Mouse (Mus musculus) forebrain, embryonic 14.5 days (tissue): Measurements from ENCODE around the gene Sema6d. TPM values are rescaled to one million over a fixed set of nuclear protein-coding genes. Genes with fewer than 3 reads are reported as not detected.

Experiments used
- ATAC-seq: fragments of 200-750 bp; cut with Nextera tagmentation; 2 replicates; pipeline ENCODE4 v1.8.0; 2017; ENCODE audit warnings: mild to moderate bottlenecking, moderate library complexity
- DNase-seq: peaks from one replicate; pipeline ENCODE4 v3.0.0-alpha.2; 2015; ENCODE audit warnings: low spot score
- H3K27ac ChIP-seq: fragments of 300-500 bp; sonication (generic); 2 replicates; pipeline ENCODE4 v1.5.1; 2014; ENCODE audit warnings: low read depth, mild to moderate bottlenecking, control low read depth, low read length, moderate library complexity
- H3K27me3 ChIP-seq: fragments of 300-500 bp; sonication (generic); replicated peaks from 2 replicates; pipeline ENCODE4 v1.6.1; 2014; ENCODE audit warnings: low read length, control low read depth, mixed read lengths; ENCODE audit not compliant: control insufficient read depth, insufficient read depth
- H3K36me3 ChIP-seq: fragments of 300-500 bp; sonication (generic); 2 replicates; pipeline ENCODE4 v1.6.1; 2014; ENCODE audit warnings: low read length, control low read depth; ENCODE audit not compliant: control insufficient read depth, insufficient read depth
- H3K4me1 ChIP-seq: fragments of 300-500 bp; sonication (generic); 2 replicates; pipeline ENCODE4 v1.6.1; 2014; ENCODE audit warnings: antibody characterized with exemption, low read length, control low read depth; ENCODE audit not compliant: control insufficient read depth, insufficient read depth
- H3K4me2 ChIP-seq: fragments of 300-500 bp; sonication (generic); 2 replicates; pipeline ENCODE4 v1.6.1; 2014; ENCODE audit warnings: mild to moderate bottlenecking, control low read depth, low read length
- H3K4me3 ChIP-seq: fragments of 300-500 bp; sonication (generic); 2 replicates; pipeline ENCODE4 v1.5.1; 2014; ENCODE audit warnings: low read depth, low read length, control low read depth
- H3K9ac ChIP-seq: fragments of 300-500 bp; sonication (generic); 2 replicates; pipeline ENCODE4 v1.6.1; 2014; ENCODE audit warnings: mild to moderate bottlenecking, low read length, control low read depth, moderate library complexity
- H3K9me3 ChIP-seq: fragments of 300-500 bp; sonication (generic); replicated peaks from 2 replicates; pipeline ENCODE4 v1.6.1; 2016; ENCODE audit warnings: low read length, control low read depth, mixed read lengths; ENCODE audit not compliant: control insufficient read depth
- WGBS: fragments of 180-500 bp; shearing (Covaris S2); extraction: QIAGEN DNeasy Blood & Tissue Kit; methylation state at CpG from one replicate; pipeline ENCODE4 v1.1.7; 2014; 5-methylcytosine and 5-hydroxymethylcytosine counted together
- polyA plus RNA-seq: library from polyadenylated mRNA; unstranded; fragments of >200 nt; fragmentation: Nextera tagmentation; extraction: Ambion mirVana; gene quantifications from 2 replicates; pipeline ENCODE4 v1.2.1, GENCODE M21; 2014

Gene Sema6d
- polyA plus RNA-seq, 1 experiment from 2014 or later: 15.7 TPM

DNA sequence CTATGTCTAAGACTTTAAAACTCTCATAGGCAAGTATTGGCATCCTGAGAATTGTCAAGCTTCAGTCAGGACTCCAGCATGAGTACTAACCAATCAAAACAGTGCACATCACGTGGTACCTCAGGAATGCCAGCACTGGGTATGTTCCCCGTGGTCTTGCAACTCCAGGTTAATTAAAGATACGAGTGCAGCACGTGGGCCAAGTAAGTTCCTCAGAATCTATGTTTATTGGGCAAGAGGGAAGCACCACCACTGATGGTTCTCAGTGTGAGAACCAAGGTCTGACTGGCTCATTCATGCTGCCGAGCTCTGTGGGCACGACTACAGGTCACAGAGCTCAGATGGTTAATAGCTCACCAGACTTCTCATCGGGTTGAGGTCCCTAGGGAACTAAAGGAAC lies 536.7 kb downstream of the Sema6d start:
- Histone ChIP-seq H3K9ac (no peak overlapping the region), H3K4me3 (no peak overlapping the region), H3K27me3 (no peaks in the 10 kb centered on the region), H3K36me3 (no peaks in the 10 kb centered on the region), H3K27ac (no peak overlapping the region), H3K4me2 (no peak overlapping the region), H3K9me3 (no peaks in the 10 kb centered on the region), H3K4me1 (no peaks in the 10 kb centered on the region)
- no peak for ATAC-seq
- 86% methylated on average over 7 of the region's 7 CpGs for WGBS
- DNase-seq: no peak

DNA sequence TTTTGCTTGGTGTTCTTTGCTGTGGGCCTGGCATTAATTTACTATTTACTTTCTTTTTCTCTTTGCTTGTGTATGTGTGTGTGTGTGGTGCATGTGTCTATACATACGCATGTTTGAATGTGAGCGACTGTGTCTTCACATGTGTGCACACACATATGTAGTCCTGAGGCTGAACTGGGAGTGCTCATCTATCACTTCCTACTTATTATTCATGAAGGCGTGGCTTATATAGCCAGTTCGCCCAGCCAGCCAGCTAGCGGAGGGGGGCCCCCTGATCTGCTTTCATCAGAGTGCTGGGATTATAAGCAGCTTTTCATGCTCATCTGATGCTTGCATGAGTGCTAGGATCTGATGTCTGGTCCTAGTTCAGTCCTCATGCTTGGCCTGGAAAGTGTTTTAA lies 537.9 kb downstream of the Sema6d start:
- Histone ChIP-seq H3K27me3 (no peaks in the 10 kb centered on the region), H3K9ac (no peak overlapping the region), H3K4me3 (no peak overlapping the region), H3K9me3 (no peaks in the 10 kb centered on the region), H3K4me2 (no peak overlapping the region), H3K4me1 (no peaks in the 10 kb centered on the region), H3K36me3 (no peaks in the 10 kb centered on the region), H3K27ac (no peak overlapping the region)
- WGBS: 56% methylated on average over 5 of the region's 5 CpGs
- ATAC-seq: peak; percentile 42; the same call in 1 of the 2 replicates
- no peak for DNase-seq

DNA sequence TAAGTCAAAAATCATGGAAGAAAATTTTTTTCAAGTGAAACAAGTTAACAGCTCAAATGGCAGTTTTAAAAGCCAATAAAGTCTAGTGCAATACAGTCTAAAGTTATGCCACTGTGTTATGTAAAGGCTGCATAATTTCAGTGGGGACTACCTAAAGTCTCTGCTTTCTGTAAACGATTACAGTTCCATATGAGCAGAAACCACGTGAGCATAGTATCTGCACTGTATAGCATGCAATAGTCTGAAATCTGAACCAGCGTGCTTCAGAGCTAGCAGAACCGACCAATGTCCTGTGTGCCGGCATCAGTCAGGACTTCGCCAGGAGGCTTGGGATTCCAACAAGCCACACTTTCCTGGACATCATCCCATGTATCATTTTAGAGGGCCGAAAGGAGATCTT lies 538.9 kb downstream of the Sema6d start:
- Histone ChIP-seq H3K36me3 (no peaks in the 10 kb centered on the region), H3K27me3 (no peaks in the 10 kb centered on the region), H3K9me3 (no peaks in the 10 kb centered on the region), H3K9ac (no peak overlapping the region), H3K4me1 (no peaks in the 10 kb centered on the region), H3K4me3 (no peak overlapping the region), H3K27ac (no peak overlapping the region), H3K4me2 (no peak overlapping the region)
- WGBS: 94% methylated on average over 7 of the region's 7 CpGs
- ATAC-seq (no peak), DNase-seq (no peak)

DNA sequence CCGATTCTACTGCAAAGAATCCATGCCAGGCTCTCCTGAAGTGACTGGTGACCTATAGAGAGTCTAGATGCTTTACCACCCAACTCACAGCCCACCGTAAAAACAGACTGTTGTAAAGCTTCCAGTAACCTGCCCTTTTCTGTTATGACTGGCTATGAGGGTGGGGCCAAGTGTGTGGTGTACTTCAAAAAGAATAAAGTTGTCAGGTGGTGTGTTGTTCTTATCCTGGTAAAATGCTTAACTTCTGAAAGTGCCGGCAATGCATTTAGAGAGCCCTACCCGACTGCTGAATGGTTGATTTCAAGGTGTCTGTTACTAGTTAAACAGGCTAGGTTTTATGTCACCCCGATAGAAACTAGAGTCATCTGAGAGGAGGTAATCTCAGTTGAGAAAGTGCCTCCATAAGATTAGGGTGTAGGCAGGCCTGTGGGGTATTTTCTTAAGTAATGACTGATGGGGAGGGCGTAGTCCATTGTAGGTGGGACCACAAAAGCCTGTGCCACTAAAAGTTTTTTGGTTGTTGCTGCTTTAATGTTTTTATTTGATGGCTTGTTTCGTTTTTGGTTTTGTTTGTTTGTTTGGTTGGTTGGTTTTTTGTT lies 544.7 kb downstream of the Sema6d start:
- Histone ChIP-seq H3K36me3 (no peaks in the 10 kb centered on the region), H3K9ac (no peak overlapping the region), H3K27ac (no peak overlapping the region), H3K27me3 (no peaks in the 10 kb centered on the region), H3K4me1 (peaks cover 11% of the 10 kb centered on the region; the same call in 1 of the 2 replicates), H3K9me3 (no peaks in the 10 kb centered on the region), H3K4me3 (no peak overlapping the region), H3K4me2 (no peak overlapping the region)
- WGBS: 87% methylated on average over 7 of the region's 7 CpGs
- DNase-seq: no peak
- ATAC-seq: no peak

DNA sequence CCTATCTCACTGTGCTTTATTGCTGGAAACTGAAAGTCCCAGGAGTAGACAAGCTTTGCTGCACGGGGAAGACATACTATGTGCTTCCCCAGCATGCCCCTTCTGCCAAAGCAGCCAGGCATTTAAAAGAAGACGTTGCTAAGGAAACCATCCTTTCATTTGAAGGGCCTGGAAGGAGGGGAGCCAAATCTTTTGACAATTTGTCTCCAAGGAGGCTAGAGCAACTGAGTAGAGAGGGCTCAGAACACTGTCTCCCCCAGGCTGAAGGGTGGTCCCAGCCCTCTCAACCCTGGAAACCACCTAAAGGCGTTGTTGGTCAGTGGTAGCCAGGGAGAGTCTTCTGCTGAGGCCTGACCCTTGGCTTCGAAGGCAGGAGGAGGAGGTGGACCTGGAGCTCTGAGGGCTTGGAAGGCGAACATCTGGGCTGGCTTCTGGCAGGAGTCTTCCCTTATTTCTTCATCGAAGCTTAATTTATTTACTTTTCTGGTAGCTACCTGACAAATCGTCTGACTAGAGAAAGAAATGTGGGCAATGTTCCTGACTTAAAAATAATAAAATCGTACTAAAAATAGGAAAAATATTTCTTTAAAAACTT lies 545.6 kb downstream of the Sema6d start:
- no peak for DNase-seq
- WGBS: 49% methylated on average over 8 of the region's 8 CpGs
- Histone ChIP-seq H3K9me3 (no peaks in the 10 kb centered on the region), H3K4me1 (peaks cover 11% of the 10 kb centered on the region; the same call in 1 of the 2 replicates), H3K4me2 (no peak overlapping the region), H3K4me3 (no peak overlapping the region), H3K27me3 (no peaks in the 10 kb centered on the region), H3K9ac (no peak overlapping the region), H3K27ac (no peak overlapping the region), H3K36me3 (no peaks in the 10 kb centered on the region)
- peak; percentile 32; the same call in 1 of the 2 replicates for ATAC-seq

DNA sequence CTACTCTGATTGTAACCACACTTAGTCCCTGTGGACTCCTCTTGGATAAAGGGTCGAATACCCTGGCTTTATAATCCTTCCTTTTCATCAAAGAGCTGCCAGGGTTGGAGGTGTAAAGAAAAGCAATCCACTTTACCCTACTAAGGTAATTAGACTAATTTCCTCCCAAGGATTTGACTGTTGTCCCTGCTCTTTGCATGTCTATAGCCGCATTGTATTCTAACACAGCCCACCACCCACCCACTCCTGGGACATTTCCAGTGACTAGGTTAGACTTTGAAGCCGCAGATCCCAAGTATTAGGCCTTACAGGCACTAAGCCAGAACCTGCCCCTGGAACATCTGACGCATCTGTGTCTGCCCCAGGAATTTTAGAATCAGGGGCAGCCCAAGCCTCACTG lies 547.3 kb downstream of the Sema6d start:
- Histone ChIP-seq H3K27me3 (no peaks in the 10 kb centered on the region), H3K4me1 (peaks cover 13% of the 10 kb centered on the region; the same call in 1 of the 2 replicates), H3K9me3 (no peaks in the 10 kb centered on the region), H3K27ac (no peak overlapping the region), H3K9ac (no peak overlapping the region), H3K4me3 (no peak overlapping the region), H3K36me3 (no peaks in the 10 kb centered on the region), H3K4me2 (no peak overlapping the region)
- 20% methylated on average over 4 of the region's 4 CpGs for WGBS
- ATAC-seq (no peak), DNase-seq (no peak)

DNA sequence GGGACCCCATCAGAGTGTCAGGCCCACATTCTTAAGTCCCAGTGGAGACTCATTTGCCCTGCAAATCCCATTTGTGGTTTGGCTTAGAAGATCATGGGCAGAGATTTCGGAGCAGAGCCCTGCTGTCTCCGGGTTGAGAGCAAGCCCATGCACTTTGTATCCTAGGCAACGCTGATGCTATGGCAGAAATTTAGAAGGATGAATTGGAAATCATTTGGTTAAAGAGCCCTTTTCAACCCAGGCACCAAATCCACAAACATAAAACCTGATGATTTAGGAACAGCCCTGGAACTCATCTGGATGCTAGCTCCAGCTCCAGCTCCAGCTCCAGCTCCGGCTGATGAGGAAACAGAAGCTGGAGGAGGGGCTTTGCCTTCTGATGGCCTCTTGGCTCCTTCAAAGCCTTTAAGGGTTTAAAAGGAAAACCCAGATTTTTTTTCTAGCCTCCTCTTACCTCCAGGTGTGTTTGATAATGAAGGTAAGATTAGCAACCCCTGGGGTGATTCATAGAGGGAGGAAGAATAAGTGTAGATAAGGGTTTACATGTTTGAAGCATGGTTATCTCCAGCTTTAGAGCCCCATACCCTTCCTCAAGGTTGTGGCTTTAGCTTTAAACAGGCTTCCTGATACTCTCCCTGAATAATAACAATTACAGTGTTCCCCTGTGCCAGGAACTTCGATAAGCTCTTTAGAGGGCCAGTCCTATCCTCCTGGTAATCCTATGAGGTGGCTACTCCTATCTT lies 549.6 kb downstream of the Sema6d start:
- Histone ChIP-seq H3K27ac (no peak overlapping the region), H3K9me3 (no peaks in the 10 kb centered on the region), H3K27me3 (no peaks in the 10 kb centered on the region), H3K9ac (no peak overlapping the region), H3K4me1 (peaks cover 13% of the 10 kb centered on the region; the same call in 1 of the 2 replicates), H3K4me3 (no peak overlapping the region), H3K4me2 (no peak overlapping the region), H3K36me3 (no peaks in the 10 kb centered on the region)
- WGBS: 52% methylated on average over 5 of the region's 5 CpGs
- DNase-seq: no peak
- ATAC-seq: no peak

DNA sequence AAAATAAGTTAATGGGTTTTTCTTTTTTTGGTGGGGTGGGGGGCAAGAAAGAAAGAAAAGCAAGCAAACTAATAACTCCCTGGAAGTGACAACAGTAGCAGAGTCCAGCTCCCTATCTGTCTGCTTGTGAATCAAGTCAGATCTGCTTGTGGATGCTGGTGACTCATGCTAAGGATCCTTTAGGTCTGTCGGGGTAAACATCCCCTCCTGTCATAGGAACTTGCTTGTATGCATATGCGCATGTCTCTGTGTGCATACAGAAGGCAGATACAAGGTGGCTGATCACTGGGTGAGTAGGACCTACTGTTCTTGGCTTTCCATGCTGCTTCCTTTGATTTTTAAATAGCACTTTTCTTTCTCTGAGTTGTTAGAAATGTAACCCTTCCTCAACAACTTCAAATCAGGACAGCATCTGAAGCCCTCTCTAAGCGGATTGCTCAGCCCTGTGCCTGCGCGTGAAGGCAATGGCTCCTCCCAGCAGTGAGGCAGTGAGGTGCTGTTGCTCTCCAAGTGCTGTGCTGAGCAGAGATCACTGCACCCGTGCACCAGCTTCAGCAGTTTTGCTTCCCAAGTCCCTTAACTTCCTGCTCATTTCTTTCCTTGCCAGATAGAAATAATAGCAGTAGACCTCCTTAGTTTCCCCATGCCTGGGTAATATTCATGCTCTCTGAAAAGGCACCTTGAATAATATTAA lies 550.9 kb downstream of the Sema6d start:
- Histone ChIP-seq H3K9me3 (no peaks in the 10 kb centered on the region), H3K4me2 (no peak overlapping the region), H3K4me3 (no peak overlapping the region), H3K36me3 (no peaks in the 10 kb centered on the region), H3K27ac (peak overlapping the region; percentile 33; the same call in 1 of the 2 replicates), H3K9ac (no peak overlapping the region), H3K27me3 (no peaks in the 10 kb centered on the region), H3K4me1 (peaks cover 8% of the 10 kb centered on the region; the same call in 1 of the 2 replicates)
- DNase-seq: no peak
- 43% methylated on average over 6 of the region's 6 CpGs for WGBS
- peak; percentile 61; the same call in 1 of the 2 replicates for ATAC-seq
